Mouse (Mus musculus) left cerebral cortex, adult 9 months (tissue): ENCODE results near the gene Lpar3.
"Not testable (repeated sequence)": the region's sequence is repeated elsewhere in the genome, so short reads cannot be mapped to it uniquely, and the experiment has no call there.

Experiments
- DNase-seq, 2 experiments: peaks; one replicate each; pipeline ENCODE4 v3.0.0; 2022; ENCODE audit warnings: low spot score in 2 of 2

The Lpar3 gene

DNA sequence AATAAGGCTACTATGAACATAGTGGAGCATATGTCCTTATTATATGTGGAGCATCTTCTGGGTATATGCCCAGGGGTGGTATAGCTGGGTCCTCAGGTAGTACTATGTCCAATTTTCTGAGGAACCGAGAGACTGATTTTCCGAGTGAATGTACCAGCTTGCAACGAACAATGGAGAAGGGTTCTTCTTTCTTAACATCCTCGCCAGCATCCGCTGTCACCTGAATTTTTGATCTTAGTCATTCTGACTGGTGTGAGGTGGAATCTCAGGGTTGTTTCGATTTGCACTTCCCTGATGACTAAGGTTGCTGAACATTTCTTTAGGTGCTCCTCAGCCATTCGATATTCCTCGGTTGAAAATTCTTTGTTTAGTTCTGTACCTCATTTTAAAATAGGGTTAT lies 11.0 kb upstream of the Lpar3 start:
- not testable (repeated sequence) for DNase-seq

DNA sequence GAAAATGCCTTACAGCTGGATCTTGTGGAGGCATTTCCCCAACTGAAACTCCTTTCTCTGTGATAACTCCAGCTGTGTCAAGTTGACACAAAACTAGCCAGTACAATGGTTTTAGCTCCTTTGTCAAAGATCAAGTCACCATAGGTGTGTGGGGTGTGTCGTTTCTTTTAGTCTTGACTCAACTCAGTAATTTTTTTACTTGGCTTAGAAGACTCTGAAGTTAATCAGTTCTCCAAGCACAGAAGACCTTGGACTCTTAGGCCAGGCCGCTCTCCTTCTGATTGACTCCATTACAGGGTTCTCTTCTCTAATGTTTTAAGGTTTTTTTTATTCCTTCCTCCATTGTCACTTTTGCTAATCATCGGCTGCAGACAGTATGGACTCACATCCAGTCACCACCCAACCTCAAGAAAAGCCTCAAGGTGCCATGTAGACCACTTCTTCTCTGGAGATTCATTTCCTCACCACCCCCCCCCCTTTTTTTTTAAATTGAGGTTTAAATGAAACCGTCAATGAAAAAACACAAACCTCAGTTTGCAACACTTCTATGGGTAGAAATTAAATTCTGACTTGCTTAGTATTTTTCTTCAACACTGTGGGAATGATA lies 9.5 kb upstream of the Lpar3 start:
- no peak for DNase-seq

DNA sequence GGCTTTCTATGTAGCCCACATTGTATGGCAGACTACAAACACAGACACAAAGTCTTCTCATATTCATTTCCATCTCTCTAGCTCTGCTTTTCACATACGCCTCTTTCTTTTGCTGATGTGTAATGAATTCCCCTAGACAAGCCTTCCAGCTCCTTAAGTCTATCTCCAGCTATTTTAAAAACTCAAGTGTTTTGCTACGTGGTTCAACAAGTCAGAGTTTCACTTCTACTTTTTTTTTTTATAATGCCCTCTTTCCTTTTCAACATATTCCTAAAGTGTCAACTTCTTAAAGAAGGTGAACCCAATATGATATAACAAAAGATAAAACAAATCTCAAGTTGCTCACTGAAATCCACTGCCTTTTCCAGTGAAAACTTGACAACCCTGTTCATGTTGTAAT lies 8.8 kb upstream of the Lpar3 start:
- no peak for DNase-seq

DNA sequence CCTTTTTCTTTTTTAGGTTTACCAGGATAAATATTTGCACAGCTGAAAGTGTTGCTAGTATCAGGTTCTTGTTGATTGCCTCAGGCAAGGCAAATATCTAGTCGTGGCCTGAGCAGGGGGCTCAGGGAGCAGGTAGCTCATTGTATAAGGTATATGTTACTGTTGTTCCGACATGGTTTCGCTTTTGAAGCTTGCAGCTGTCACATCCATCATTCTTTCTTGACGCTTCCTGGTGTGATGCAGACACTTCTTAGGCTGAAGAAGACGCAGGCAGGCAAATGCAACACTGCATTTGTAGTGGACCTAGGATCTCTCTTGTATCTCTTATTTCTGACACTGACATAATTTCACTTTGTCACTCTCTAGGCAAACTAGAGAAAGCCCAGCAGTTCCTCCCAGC lies 7.4 kb upstream of the Lpar3 start:
- DNase-seq: no peak

DNA sequence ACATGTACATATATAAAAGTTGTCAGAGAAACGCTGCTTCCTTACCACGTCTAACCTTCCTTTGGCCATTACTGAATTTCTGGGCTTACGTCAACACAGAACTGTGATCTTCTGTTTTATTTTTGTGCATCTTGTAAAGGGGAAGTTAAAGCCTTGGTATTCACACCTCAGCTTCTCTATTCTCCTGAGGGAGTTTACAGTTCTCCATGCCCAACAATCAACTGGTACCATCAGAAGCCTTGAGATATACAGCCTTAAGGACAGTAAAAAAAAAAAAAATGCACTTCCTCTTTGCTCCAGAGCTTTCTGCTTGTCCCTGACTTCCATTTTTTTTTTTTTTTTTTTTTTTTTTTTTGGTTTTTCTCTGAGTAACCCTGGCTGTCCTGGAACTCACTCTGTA lies 4.2 kb upstream of the Lpar3 start:
- DNase-seq: no peak

DNA sequence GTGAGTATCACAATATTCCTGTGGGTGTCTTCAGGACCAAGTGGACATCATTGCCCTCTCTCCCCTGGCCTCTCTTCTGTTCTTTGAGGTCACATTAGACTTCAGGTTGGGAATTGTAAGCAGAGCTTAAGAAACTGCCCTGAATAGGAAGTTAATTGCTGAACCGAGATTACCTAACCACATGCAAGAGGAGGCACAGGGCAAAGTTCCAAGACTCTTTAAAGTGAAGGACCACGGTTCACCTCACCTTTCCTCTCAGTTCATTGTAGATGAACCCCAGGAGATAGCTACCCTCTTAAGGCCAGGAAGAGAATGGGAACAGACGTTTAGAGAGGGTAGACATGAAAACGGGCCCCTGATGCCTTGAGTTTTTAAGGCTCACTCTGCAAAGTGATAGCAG lies 3.5 kb downstream of the Lpar3 start:
- no peak for DNase-seq

DNA sequence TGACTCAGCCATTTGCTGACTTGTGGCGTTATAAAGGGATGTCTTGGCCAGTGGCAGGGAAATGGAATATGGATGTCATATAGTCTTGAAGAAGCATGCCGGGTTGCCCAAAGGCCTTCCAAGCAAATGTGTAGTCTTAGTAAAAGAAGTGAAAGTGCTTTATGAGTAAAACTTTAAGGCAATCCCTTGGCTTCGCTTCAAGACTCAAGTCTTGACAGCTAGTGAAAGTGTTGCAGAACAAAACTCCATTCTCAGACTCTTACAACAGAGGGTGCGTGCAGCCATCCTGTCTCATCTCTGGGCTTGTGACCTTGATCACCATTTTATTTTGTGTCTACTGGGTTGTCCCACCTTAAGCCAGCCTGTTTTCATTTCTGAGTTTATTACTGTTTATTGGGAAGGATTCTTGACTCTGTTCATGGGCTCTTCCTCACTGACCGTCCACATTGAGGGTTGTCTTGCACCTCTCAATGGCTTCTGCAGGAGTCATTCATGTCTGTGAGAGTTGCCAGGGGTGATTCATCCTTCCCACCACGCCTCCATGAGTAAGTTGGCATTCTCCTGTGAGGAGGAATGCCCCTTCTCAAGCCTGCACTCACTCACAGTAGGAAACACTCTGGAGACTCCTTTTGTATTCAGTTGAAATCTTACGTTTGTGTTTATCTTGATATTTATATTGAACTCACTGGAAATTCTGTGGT lies 4.4 kb downstream of the Lpar3 start:
- no peak for DNase-seq

DNA sequence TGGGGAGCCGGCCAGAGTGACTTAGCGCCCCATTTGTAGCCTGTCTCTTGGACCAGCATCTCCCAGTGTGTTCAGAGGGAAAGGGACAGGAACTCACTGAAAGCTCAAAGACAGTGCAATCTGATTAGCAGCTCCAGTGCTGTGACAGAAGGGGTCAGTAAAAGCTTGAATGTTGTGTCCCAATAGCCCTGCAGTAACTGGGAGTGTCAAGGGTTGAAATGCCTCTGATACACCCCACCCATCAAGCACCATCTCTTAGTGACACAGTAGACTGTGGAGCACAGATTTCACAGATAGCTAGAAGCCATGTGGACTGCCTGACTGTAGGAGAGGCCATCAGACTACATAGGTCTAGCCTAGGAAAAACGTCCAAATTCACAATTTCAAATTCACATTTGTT lies 6.7 kb downstream of the Lpar3 start:
- no peak for DNase-seq

DNA sequence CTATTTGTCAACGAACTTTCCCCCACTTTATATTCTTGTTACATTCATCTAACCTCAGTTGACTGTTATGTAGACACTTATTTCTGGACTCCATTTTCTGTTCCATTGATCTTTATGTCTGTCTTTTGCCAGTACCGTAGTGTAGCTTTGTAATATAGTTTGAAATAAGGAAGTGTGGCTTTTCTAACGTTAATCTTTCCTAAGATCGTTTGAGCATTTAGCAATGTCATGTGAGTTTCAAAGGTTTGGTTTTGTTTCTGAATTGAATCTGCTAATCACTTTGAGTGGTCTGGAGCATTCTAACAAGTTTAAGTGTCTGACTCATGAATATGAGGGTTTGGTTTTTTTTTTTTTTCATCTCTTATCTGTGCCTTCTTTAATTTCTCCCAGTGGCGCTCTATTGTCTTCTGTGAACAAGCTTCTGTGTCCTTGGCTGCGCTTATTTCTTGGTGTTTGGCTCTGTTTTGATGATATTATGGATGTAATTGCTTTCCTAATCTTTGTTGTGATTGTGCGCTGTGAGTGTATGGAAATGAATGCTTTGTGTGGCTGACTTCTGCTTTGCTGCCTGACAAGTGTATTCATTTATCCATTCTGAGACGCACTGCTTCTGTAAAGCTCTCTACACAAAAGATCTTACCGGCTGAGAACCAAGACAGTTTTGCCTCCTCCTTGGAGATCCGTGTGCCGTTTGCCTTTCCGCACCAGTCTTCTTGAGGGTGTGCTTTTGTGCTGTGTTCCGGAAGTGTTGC lies 8.0 kb downstream of the Lpar3 start:
- DNase-seq: no peak

DNA sequence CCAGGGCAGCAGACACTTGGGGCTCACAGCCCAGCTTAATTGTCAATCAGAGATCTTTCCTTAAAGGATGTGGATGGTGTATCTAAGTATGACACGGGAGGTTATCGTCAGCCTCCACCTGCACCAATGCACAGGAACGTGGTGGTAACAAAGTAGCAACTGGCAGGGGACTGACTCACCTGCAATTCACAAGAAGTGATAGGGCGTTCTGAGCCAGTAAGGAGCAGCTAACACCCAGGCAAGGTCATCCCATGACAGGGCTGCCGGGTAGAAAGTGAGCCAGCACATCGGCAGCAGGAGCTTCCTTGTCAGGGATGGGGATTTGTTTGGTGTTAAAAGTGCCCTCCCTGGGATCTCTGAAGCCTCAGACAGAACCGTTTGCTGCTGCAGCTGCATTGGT lies 11.9 kb downstream of the Lpar3 start:
- no peak for DNase-seq

DNA sequence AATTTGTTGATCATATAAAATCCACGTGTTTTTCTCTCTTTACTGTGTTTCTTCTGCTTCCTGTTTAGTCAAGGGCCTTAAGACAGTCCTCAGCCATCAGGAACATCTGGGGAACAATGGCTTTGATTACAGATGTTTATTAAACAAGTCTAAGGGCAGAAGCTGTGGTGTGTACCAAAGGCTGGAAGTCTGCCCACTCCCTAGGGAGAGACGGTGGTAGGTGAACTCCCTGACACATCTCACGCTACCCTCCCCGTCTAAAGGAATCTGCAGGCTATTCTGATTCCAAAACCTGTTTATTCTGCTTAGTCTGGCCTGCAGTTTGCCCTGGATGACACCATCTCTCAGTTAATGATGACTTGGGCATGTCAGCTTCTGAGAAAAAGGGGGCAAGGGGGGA lies 13.0 kb downstream of the Lpar3 start:
- DNase-seq: no peak

DNA sequence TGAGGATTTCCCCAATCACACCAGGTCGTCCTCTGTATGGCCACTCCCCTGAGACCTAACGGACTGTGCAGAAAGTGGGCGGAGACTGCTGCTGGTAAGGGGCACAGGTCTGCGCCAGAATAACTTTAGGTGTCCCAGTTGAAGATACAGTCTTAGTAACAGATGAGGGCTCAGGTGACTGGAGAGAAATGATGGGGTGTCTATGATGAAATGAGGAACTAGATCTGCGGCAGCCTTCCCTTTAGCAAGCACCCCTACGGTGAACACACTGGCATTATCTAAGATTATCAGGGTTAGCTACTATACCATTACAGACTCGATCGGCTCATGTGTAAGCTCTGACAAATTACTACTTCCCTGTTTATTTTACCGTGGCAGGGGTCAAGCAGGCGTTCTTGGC lies 13.8 kb downstream of the Lpar3 start:
- no peak for DNase-seq

DNA sequence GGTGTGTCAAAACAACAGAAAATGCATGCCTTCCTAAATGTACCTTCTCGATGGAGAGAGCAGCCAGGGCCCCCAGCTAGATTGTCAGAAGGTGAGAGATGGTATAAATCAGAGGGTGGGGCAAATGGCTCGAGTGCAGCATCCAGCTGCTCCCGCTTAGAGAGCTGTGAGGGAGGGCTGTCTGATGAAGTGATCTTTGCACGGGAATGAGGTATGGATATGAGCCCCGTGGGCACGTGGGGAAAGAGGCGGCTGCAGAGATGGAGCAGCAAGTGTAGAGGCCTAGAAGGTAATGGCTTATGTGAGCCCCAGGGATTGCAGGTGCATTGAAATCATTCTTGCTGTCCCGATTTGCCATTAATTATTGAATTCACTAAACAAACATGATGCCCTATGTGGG lies 15.5 kb downstream of the Lpar3 start:
- no peak for DNase-seq

DNA sequence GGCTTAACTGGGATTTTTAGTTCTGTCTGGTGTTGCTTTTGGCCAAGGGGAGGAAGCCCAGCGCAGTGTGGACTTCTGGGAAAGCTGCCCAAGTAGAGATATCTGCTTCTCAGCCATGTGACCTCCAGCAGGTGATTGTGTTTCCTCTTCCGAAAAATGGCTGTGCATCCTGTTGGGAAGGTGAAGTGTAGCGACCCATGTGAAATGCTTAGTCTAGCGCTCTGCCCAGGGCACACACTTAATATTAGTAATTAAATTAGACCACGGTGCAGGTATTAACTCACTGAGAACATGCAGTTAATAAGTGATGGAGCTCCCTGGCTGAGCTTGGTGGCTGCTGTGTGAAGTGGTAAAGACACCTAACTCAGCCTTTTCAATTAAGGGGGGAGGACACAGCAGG lies 16.9 kb downstream of the Lpar3 start:
- DNase-seq: no peak

DNA sequence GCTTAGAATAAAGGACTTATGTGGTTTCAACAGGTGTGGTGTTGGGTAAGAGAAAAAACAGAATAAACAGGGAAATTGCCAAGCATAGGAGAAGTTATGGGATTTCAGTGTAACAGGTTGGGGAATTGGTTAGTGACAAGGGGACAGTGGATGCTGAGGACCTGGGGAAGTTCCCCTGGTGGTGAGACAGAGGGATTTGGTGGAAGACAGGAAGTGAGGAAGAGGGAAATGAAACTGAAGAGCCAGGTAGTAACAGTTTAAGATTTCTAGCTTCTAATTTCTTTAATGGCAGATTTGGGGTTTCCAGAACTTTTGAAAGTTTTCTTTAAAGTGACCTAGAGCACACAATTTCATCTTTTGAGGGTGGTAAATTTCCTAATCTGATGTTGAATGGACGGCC lies 23.9 kb downstream of the Lpar3 start:
- no peak for DNase-seq

DNA sequence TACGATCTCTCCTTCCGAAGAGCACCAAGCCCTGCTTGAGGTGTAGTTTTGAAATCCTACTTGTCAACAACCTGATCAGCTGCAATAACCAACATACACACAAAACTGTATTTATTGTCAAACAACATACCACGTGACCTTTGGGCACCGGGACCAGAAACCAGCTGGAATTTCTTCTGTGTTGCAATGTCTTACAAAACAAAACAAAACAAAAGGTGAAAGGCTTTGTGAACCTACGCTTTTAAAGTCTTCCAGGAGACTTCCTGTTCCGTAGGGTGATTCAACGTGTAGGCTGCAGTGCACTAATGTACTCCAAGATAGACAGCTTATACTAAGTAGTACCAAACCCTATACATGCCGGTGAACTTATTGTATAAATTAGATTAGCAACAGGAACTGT lies 25.8 kb downstream of the Lpar3 start:
- no peak for DNase-seq

DNA sequence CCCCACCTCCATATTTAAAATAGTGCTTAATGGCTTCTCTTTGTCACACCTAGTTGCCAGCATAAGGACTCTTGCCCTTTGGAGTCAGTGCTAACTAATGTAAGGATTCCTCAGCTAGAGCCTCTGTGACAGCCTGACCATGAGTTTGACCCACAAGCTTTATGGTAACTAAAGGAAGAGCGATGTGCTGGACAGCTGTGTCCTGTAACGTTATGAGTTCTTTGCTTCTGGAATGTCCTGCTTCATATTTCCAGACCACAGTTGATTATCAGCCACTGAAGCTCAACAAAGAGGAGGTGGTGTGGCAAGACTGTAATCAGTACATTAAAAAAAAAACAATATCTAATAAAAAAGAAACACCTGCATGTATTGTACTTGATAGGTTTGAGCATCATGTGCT lies 26.2 kb downstream of the Lpar3 start:
- no peak for DNase-seq

DNA sequence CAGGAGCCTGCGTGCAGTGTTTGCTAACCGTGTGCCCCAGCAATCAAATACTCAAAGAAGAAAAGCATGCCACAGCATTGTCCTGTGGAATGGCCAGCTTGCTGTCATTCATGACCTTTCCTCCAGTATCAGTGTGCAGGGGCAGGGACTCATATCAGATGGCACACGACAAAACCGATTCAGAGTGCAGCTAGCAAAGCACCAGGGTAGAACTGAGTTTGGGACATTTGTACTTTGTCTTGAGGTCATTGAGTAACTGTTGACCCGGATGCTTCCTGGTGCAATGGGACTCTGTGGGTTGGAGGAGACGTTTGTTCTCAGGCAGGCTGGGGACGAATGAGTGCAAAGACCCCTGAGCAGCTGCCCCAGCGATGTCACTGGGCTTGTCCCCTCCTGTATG lies 29.1 kb downstream of the Lpar3 start:
- DNase-seq: no peak

DNA sequence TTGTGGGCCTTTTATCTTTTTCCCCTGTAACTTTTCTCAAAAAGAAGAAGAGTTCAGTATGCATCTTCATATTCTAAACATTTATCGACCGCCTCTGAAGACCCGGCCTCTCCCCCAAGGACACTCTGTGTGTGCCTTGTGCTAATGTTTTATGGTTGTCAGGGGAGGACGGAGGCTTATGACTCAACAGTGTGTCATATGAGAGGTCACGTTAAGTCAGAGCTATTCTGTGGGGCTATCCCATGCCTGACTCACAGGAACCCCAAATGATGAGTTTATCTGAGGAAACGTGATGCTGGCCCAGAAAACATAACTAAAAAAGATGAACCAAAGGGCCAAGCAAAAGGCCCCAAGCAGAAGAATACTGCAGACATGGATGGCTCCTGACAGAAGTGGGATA lies 31.0 kb downstream of the Lpar3 start:
- no peak for DNase-seq

DNA sequence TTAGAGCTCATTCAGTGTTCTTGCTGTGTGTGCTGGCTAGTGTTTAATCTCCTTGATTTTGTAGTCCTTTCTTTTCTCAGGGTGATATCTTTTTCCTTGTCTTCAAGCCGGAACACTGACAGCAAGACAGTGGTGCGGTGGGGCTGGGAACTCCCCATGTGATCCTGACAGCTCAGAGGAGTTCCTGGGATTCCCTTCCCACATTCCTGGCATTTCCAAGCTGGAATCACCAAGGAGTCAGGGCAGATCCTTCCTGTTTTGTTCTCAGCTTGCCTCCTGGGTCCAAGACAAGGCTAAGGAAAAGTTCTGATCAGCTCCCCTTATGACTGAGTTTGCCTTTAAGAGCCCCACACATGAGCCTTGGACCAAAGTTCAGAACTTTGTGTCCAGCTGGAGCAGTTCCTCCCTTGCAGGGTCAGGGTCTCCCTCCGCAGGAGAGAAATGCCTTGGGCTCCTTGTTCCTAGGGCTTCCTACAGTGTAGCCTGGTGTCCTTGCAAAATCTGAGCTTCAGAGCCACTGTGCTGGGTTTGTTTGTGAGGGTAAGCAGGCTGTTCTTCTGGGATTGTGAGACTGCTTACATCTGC lies 33.1 kb downstream of the Lpar3 start:
- no peak for DNase-seq

DNA sequence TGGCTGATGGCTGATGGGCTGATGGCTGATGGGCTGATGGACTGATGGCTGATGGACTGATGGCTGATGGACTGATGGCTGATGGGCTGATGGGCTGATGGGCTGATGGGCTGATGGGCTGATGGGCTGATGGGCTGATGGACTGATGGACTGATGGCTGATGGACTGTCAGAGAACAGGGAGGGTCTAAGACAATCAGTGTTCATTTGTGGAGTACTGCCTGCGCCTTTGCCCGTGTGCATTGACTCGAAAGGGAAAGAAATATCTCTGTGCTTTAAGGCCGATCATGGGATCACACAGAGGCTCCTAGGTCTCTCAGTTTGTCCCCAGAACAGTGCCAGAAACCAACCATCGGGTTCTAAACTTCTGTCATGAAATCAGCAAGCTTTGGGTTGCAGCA lies 34.4 kb downstream of the Lpar3 start:
- DNase-seq: no peak

DNA sequence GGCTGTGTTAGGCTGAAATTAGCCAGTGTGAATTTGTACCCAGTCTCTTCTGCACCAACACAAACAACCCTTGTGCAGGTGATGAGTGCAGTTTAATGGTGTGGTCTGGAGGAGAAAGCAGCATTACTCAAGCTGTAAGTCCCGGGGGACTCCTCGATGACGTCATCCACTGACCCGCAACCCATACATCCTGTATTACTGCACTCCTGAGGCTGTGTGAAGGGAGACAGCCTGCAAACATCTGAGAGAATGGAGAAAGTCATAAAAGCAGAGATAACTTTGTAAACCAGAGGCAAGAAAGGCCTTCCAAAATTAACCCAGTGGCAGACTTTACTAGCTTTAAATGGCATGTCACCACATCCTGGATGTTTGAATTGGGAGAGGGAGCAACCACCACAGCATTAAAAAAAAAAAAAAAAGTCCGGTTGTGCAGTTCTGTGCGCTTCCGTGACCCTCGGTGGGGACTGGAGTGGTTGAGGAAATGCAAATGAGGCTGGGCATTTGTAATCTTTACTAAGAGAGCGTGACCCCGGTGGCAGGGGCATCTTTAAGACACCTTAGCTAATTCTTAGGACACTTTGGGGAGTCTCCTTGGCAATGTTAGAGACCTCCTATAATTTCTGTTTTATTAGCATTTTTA lies 36.8 kb downstream of the Lpar3 start:
- no peak for DNase-seq
